Mouse (Mus musculus): Measurements from ENCODE around the gene Farsb. TPM values are rescaled to one million over a fixed set of nuclear protein-coding genes. Genes with fewer than 3 reads are reported as not detected.

Gene Farsb
- polyA plus RNA-seq, 1 experiment from 2014 or later: 149 TPM

- Histone ChIP-seq H3K27ac (ENCODE audit: low read depth, low read length) (no peak overlapping the region), H3K36me3 (ENCODE audit: control insufficient read depth, insufficient read depth, low read length) (no peaks in the 10 kb centered on the region), H3K4me2 (ENCODE audit: low read depth) (no peak overlapping the region), H3K27me3 (ENCODE audit: control insufficient read depth, insufficient read depth, low read length) (no peaks in the 10 kb centered on the region), H3K9me3 (ENCODE audit: control insufficient read depth, low read length) (no peaks in the 10 kb centered on the region), H3K4me3 (ENCODE audit: low read depth, low read length) (no peak overlapping the region), H3K4me1 (ENCODE audit: control insufficient read depth, insufficient read depth, low read length) (no peaks in the 10 kb centered on the region), H3K9ac (ENCODE audit: low read length) (no peak overlapping the region)
- DNase-seq (ENCODE audit: low spot score) (no peak), ATAC-seq (ENCODE audit: insufficient read depth, low FRiP score, low TSS enrichment) (no peak)
- WGBS: 90% methylated on average over 8 of the region's 8 CpGs
Observed at GRCm38 (mm10) chr1:78529011-78529410, 40.3 kb upstream of the Farsb start.

GRCm38 (mm10) chr1:78528356-78528755 is 39.7 kb upstream of the Farsb start:
- H3K27ac ChIP-seq (ENCODE audit: low read depth, low read length): no peak overlapping the region
- H3K36me3 ChIP-seq (ENCODE audit: control insufficient read depth, insufficient read depth, low read length): no peaks in the 10 kb centered on the region
- H3K4me1 ChIP-seq (ENCODE audit: control insufficient read depth, insufficient read depth, low read length): no peaks in the 10 kb centered on the region
- H3K9me3 ChIP-seq (ENCODE audit: control insufficient read depth, low read length): no peaks in the 10 kb centered on the region
- no peak overlapping the region for H3K9ac ChIP-seq (ENCODE audit: low read length)
- no peaks in the 10 kb centered on the region for H3K27me3 ChIP-seq (ENCODE audit: control insufficient read depth, insufficient read depth, low read length)
- no peak for ATAC-seq (ENCODE audit: insufficient read depth, low FRiP score, low TSS enrichment)
- H3K4me3 ChIP-seq (ENCODE audit: low read depth, low read length): no peak overlapping the region
- WGBS: 95% methylated on average over 3 of the region's 3 CpGs
- DNase-seq (ENCODE audit: low spot score): no peak
- no peak overlapping the region for H3K4me2 ChIP-seq (ENCODE audit: low read depth)

GRCm38 (mm10) chr1:78525189-78525886 is 36.6 kb upstream of the Farsb start:
- Histone ChIP-seq H3K36me3 (ENCODE audit: control insufficient read depth, insufficient read depth, low read length) (no peaks in the 10 kb centered on the region), H3K9ac (ENCODE audit: low read length) (no peak overlapping the region), H3K4me2 (ENCODE audit: low read depth) (no peak overlapping the region), H3K27me3 (ENCODE audit: control insufficient read depth, insufficient read depth, low read length) (no peaks in the 10 kb centered on the region), H3K27ac (ENCODE audit: low read depth, low read length) (no peak overlapping the region), H3K9me3 (ENCODE audit: control insufficient read depth, low read length) (no peaks in the 10 kb centered on the region), H3K4me1 (ENCODE audit: control insufficient read depth, insufficient read depth, low read length) (no peaks in the 10 kb centered on the region), H3K4me3 (ENCODE audit: low read depth, low read length) (no peak overlapping the region)
- ATAC-seq (ENCODE audit: insufficient read depth, low FRiP score, low TSS enrichment) (no peak), DNase-seq (ENCODE audit: low spot score) (peak; percentile 65)
- 51% methylated on average over 23 of the region's 23 CpGs for WGBS

- H3K9ac ChIP-seq (ENCODE audit: low read length): no peak overlapping the region
- H3K36me3 ChIP-seq (ENCODE audit: control insufficient read depth, insufficient read depth, low read length): no peaks in the 10 kb centered on the region
- WGBS: 93% methylated on average over 7 of the region's 7 CpGs
- H3K27me3 ChIP-seq (ENCODE audit: control insufficient read depth, insufficient read depth, low read length): no peaks in the 10 kb centered on the region
- H3K9me3 ChIP-seq (ENCODE audit: control insufficient read depth, low read length): no peaks in the 10 kb centered on the region
- ATAC-seq (ENCODE audit: insufficient read depth, low FRiP score, low TSS enrichment) (no peak), DNase-seq (ENCODE audit: low spot score) (no peak)
- H3K4me2 ChIP-seq (ENCODE audit: low read depth): no peak overlapping the region
- H3K4me3 ChIP-seq (ENCODE audit: low read depth, low read length): no peak overlapping the region
- H3K4me1 ChIP-seq (ENCODE audit: control insufficient read depth, insufficient read depth, low read length): no peaks in the 10 kb centered on the region
- no peak overlapping the region for H3K27ac ChIP-seq (ENCODE audit: low read depth, low read length)
Observed at GRCm38 (mm10) chr1:78518907-78519306, 30.2 kb upstream of the Farsb start.

- WGBS: 82% methylated on average over 8 of the region's 8 CpGs
- H3K9ac ChIP-seq (ENCODE audit: low read length): no peak overlapping the region
- H3K4me1 ChIP-seq (ENCODE audit: control insufficient read depth, insufficient read depth, low read length): no peaks in the 10 kb centered on the region
- no peaks in the 10 kb centered on the region for H3K27me3 ChIP-seq (ENCODE audit: control insufficient read depth, insufficient read depth, low read length)
- no peak overlapping the region for H3K27ac ChIP-seq (ENCODE audit: low read depth, low read length)
- H3K4me3 ChIP-seq (ENCODE audit: low read depth, low read length): no peak overlapping the region
- no peaks in the 10 kb centered on the region for H3K36me3 ChIP-seq (ENCODE audit: control insufficient read depth, insufficient read depth, low read length)
- no peaks in the 10 kb centered on the region for H3K9me3 ChIP-seq (ENCODE audit: control insufficient read depth, low read length)
- ATAC-seq (ENCODE audit: insufficient read depth, low FRiP score, low TSS enrichment): no peak
- H3K4me2 ChIP-seq (ENCODE audit: low read depth): no peak overlapping the region
- DNase-seq (ENCODE audit: low spot score): no peak
Observed at GRCm38 (mm10) chr1:78512756-78513155, 24.1 kb upstream of the Farsb start.

- peak within 1 kb of the TSS; percentile 48 for H3K4me2 ChIP-seq (ENCODE audit: low read depth)
- H3K4me3 ChIP-seq (ENCODE audit: low read depth, low read length): peak within 1 kb of the TSS; percentile 27
- ATAC-seq (ENCODE audit: insufficient read depth, low FRiP score, low TSS enrichment) (peak; percentile 50; the same call in 1 of the 2 replicates), DNase-seq (ENCODE audit: low spot score) (peak; percentile 47)
- H3K27me3 ChIP-seq (ENCODE audit: control insufficient read depth, insufficient read depth, low read length): no peaks in the 10 kb centered on the region
- no peak within 1 kb of the TSS for H3K27ac ChIP-seq (ENCODE audit: low read depth, low read length)
- H3K4me1 ChIP-seq (ENCODE audit: control insufficient read depth, insufficient read depth, low read length): no peaks in the 10 kb centered on the region
- H3K9me3 ChIP-seq (ENCODE audit: control insufficient read depth, low read length): no peaks in the 10 kb centered on the region
- H3K36me3 ChIP-seq (ENCODE audit: control insufficient read depth, insufficient read depth, low read length): no peaks in the 10 kb centered on the region
- 4% methylated on average over 25 of the region's 25 CpGs for WGBS
- peak within 1 kb of the TSS; percentile 30 for H3K9ac ChIP-seq (ENCODE audit: low read length)
Observed at GRCm38 (mm10) chr1:78511621-78512160, 23.0 kb upstream of the Farsb start, which contains the start of gene BC035947. Gene BC035947, minus strand, starts transcription at chr1:78512158.

- Histone ChIP-seq H3K4me1 (ENCODE audit: control insufficient read depth, insufficient read depth, low read length) (no peaks in the 10 kb centered on the region), H3K9me3 (ENCODE audit: control insufficient read depth, low read length) (no peaks in the 10 kb centered on the region), H3K36me3 (ENCODE audit: control insufficient read depth, insufficient read depth, low read length) (no peaks in the 10 kb centered on the region), H3K4me3 (ENCODE audit: low read depth, low read length) (peak within 1 kb of the TSS; percentile 27), H3K27ac (ENCODE audit: low read depth, low read length) (no peak within 1 kb of the TSS), H3K9ac (ENCODE audit: low read length) (peak within 1 kb of the TSS; percentile 30), H3K27me3 (ENCODE audit: control insufficient read depth, insufficient read depth, low read length) (no peaks in the 10 kb centered on the region), H3K4me2 (ENCODE audit: low read depth) (peak within 1 kb of the TSS; percentile 48)
- WGBS: 77% methylated on average over 5 of the region's 5 CpGs
- DNase-seq (ENCODE audit: low spot score) (no peak), ATAC-seq (ENCODE audit: insufficient read depth, low FRiP score, low TSS enrichment) (no peak)
Observed at GRCm38 (mm10) chr1:78510862-78511261, 22.2 kb upstream of the Farsb start, which contains the start of gene Mogat1. Gene Mogat1, plus strand, starts transcription at chr1:78510991.

GRCm38 (mm10) chr1:78507137-78507536 is 18.4 kb upstream of the Farsb start:
- DNase-seq (ENCODE audit: low spot score) (no peak), ATAC-seq (ENCODE audit: insufficient read depth, low FRiP score, low TSS enrichment) (no peak)
- no peak overlapping the region for H3K9ac ChIP-seq (ENCODE audit: low read length)
- H3K4me1 ChIP-seq (ENCODE audit: control insufficient read depth, insufficient read depth, low read length): no peaks in the 10 kb centered on the region
- H3K4me3 ChIP-seq (ENCODE audit: low read depth, low read length): no peak overlapping the region
- 67% methylated on average over 1 of the region's 1 CpGs for WGBS
- H3K36me3 ChIP-seq (ENCODE audit: control insufficient read depth, insufficient read depth, low read length): no peaks in the 10 kb centered on the region
- H3K9me3 ChIP-seq (ENCODE audit: control insufficient read depth, low read length): no peaks in the 10 kb centered on the region
- no peaks in the 10 kb centered on the region for H3K27me3 ChIP-seq (ENCODE audit: control insufficient read depth, insufficient read depth, low read length)
- no peak overlapping the region for H3K27ac ChIP-seq (ENCODE audit: low read depth, low read length)
- no peak overlapping the region for H3K4me2 ChIP-seq (ENCODE audit: low read depth)

- Histone ChIP-seq H3K9ac (ENCODE audit: low read length) (no peak overlapping the region), H3K4me1 (ENCODE audit: control insufficient read depth, insufficient read depth, low read length) (no peaks in the 10 kb centered on the region), H3K27ac (ENCODE audit: low read depth, low read length) (no peak overlapping the region), H3K4me3 (ENCODE audit: low read depth, low read length) (no peak overlapping the region), H3K36me3 (ENCODE audit: control insufficient read depth, insufficient read depth, low read length) (no peaks in the 10 kb centered on the region), H3K27me3 (ENCODE audit: control insufficient read depth, insufficient read depth, low read length) (no peaks in the 10 kb centered on the region), H3K9me3 (ENCODE audit: control insufficient read depth, low read length) (no peaks in the 10 kb centered on the region), H3K4me2 (ENCODE audit: low read depth) (no peak overlapping the region)
- ATAC-seq (ENCODE audit: insufficient read depth, low FRiP score, low TSS enrichment) (no peak), DNase-seq (ENCODE audit: low spot score) (no peak)
- WGBS: 89% methylated on average over 6 of the region's 6 CpGs
Observed at GRCm38 (mm10) chr1:78502527-78502926, 13.8 kb upstream of the Farsb start.

Data from neural tube, embryonic 11.5 days (tissue).